Mouse (Mus musculus) embryonic facial prominence, embryonic 12.5 days (tissue): Measurements from ENCODE around the gene Tnr. TPM values are rescaled to one million over a fixed set of nuclear protein-coding genes. Genes with fewer than 3 reads are reported as not detected.

Source experiments
- ATAC-seq: fragments of 200-750 bp; cut with Nextera tagmentation; 2 replicates; pipeline ENCODE4 v1.8.0; 2017; ENCODE audit not compliant: insufficient number of reproducible peaks, insufficient read depth, low FRiP score, low TSS enrichment
- H3K27ac ChIP-seq: fragments of 300-500 bp; sonication (generic); 2 replicates; pipeline ENCODE4 v1.5.1; 2016; ENCODE audit warnings: mild to moderate bottlenecking
- H3K27me3 ChIP-seq: fragments of 300-500 bp; sonication (generic); 2 replicates; pipeline ENCODE4 v1.6.1; 2016; ENCODE audit warnings: mild to moderate bottlenecking, moderate library complexity
- H3K36me3 ChIP-seq: fragments of 300-500 bp; sonication (generic); 2 replicates; pipeline ENCODE4 v1.6.1; 2016; ENCODE audit warnings: mild to moderate bottlenecking
- H3K4me1 ChIP-seq: fragments of 300-500 bp; sonication (generic); 2 replicates; pipeline ENCODE4 v1.6.1; 2016
- H3K4me2 ChIP-seq: fragments of 300-500 bp; sonication (generic); replicated peaks from 2 replicates; pipeline ENCODE4 v1.6.1; 2016; ENCODE audit warnings: mild to moderate bottlenecking, moderate library complexity
- H3K4me3 ChIP-seq: fragments of 300-500 bp; sonication (generic); 2 replicates; pipeline ENCODE4 v1.5.1; 2016; ENCODE audit warnings: mild to moderate bottlenecking
- H3K9ac ChIP-seq: fragments of 300-500 bp; sonication (generic); 2 replicates; pipeline ENCODE4 v1.6.1; 2016; ENCODE audit warnings: mild to moderate bottlenecking, moderate library complexity
- H3K9me3 ChIP-seq: fragments of 300-500 bp; sonication (generic); 2 replicates; pipeline ENCODE4 v1.6.1; 2016; ENCODE audit warnings: mild to moderate bottlenecking, moderate library complexity
- WGBS: fragments of 180-500 bp; shearing (Covaris S2); methylation state at CpG from one replicate; pipeline ENCODE4 v1.1.7; 2016; 5-methylcytosine and 5-hydroxymethylcytosine counted together
- polyA plus RNA-seq: library from polyadenylated mRNA; unstranded; fragments of >200 nt; fragmentation: Nextera tagmentation; extraction: Ambion mirVana; gene quantifications from 2 replicates; pipeline ENCODE4 v1.2.1, GENCODE M21; 2016

The Tnr gene
- polyA plus RNA-seq, 1 experiment from 2014 or later: 0.05 TPM

- Histone ChIP-seq H3K27me3 (no peaks in the 10 kb centered on the region), H3K9ac (no peak overlapping the region), H3K4me1 (no peaks in the 10 kb centered on the region), H3K36me3 (no peaks in the 10 kb centered on the region), H3K4me2 (no peak overlapping the region), H3K27ac (no peak overlapping the region), H3K4me3 (no peak overlapping the region), H3K9me3 (no peaks in the 10 kb centered on the region)
- ATAC-seq: no peak
- WGBS: 51% methylated on average over 8 of the region's 8 CpGs
Measured at GRCm38 (mm10) chr1:159570270-159570669, 46.7 kb downstream of the Tnr start.

DNA sequence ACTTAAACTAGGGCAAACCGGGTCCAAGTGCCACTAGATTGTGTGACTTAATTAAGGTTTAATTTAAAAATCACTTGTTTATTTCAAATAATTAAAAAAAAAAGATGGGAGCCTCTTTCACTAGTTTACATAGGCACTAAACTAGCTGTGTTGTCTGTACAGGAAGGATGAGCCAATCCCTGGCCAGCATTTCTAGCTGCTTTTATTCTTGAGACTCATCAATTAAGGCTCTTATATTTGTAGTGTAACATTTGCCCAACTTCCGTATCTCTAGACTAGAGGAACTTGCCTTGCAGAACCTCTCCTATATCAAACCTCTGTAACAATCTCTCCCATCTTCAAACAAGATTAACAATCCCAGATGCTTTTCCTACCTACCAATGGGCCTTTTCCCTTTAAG lies 47.3 kb downstream of the Tnr start:
- ATAC-seq: no peak
- H3K4me3 ChIP-seq: no peak overlapping the region
- no peaks in the 10 kb centered on the region for H3K36me3 ChIP-seq
- H3K4me1 ChIP-seq: no peaks in the 10 kb centered on the region
- no peaks in the 10 kb centered on the region for H3K9me3 ChIP-seq
- H3K4me2 ChIP-seq: no peak overlapping the region
- WGBS: 74% methylated on average over 2 of the region's 2 CpGs
- H3K9ac ChIP-seq: no peak overlapping the region
- H3K27ac ChIP-seq: no peak overlapping the region
- no peaks in the 10 kb centered on the region for H3K27me3 ChIP-seq

DNA sequence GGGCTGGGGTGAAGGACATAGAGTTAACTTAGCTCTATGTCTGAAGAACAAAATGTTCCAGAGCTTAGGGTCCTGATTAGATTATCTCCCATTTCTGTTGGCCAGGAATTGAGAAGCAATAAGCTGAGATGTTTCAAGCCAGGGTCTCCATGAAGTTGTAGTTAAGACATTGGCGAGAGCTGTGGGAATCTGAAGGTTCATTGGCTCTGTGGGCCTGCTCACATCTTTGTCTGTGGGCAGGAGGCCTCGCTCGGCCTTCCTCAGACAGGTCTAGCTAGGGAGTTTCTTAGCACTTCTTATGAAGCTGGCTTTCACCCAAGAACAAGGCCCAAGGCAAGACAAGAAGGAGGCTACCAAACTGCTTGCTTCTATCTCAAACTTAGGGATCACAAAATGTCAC lies 48.4 kb downstream of the Tnr start:
- H3K27me3 ChIP-seq: no peaks in the 10 kb centered on the region
- no peak overlapping the region for H3K9ac ChIP-seq
- no peaks in the 10 kb centered on the region for H3K4me1 ChIP-seq
- no peak overlapping the region for H3K4me2 ChIP-seq
- H3K27ac ChIP-seq: no peak overlapping the region
- H3K4me3 ChIP-seq: no peak overlapping the region
- 86% methylated on average over 3 of the region's 3 CpGs for WGBS
- no peak for ATAC-seq
- no peaks in the 10 kb centered on the region for H3K9me3 ChIP-seq
- H3K36me3 ChIP-seq: no peaks in the 10 kb centered on the region

DNA sequence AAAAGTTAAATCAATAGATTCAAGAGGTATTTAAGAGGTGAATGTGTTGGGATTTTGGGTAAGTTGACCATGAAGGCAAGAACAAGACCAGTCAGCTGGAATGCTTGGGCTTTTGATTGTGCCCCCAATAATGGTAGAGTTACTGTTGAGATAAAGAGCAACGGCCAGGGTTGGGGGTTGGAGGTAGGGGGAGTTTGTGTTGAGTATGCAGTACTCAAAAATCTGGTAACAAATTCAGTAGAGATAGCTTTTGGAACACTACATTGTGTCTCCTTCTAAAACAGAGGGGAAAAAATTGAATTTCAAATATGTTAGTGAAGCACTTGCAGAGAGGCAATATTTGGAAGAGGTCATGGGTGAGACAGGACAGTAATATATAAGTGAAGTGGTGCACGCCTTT lies 49.5 kb downstream of the Tnr start:
- H3K27ac ChIP-seq: no peak overlapping the region
- no peaks in the 10 kb centered on the region for H3K27me3 ChIP-seq
- no peaks in the 10 kb centered on the region for H3K9me3 ChIP-seq
- H3K9ac ChIP-seq: no peak overlapping the region
- H3K36me3 ChIP-seq: no peaks in the 10 kb centered on the region
- H3K4me2 ChIP-seq: no peak overlapping the region
- no peaks in the 10 kb centered on the region for H3K4me1 ChIP-seq
- ATAC-seq: no peak
- H3K4me3 ChIP-seq: no peak overlapping the region
- WGBS: 80% methylated on average over 2 of the region's 2 CpGs

DNA sequence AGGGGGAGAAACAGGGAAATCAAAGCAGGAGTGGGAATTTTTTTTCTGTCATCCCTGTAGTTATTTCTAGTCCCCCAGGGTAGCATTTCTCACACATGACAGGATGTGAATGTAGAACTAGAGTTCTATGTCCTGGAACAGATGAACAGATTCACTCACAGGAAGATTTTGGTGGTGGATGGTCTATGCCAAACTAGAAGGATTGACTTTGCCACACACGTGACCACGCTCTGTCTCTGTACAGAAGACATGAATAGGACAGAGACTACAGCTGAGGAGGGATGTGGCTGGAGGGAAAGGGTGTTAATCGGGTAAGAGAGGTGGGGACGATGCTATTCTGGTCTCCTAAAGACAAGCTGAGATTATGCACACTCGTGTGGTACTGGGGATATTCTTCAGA lies 51.1 kb downstream of the Tnr start:
- Histone ChIP-seq H3K4me3 (no peak overlapping the region), H3K4me2 (no peak overlapping the region), H3K36me3 (no peaks in the 10 kb centered on the region), H3K27ac (no peak overlapping the region), H3K9ac (no peak overlapping the region), H3K4me1 (no peaks in the 10 kb centered on the region), H3K27me3 (no peaks in the 10 kb centered on the region), H3K9me3 (no peaks in the 10 kb centered on the region)
- no peak for ATAC-seq
- WGBS: 82% methylated on average over 5 of the region's 5 CpGs

GRCm38 (mm10) chr1:159576246-159576645 lies 52.7 kb downstream of the Tnr start:
- Histone ChIP-seq H3K4me2 (no peak overlapping the region), H3K27ac (no peak overlapping the region), H3K4me1 (no peaks in the 10 kb centered on the region), H3K4me3 (no peak overlapping the region), H3K36me3 (no peaks in the 10 kb centered on the region), H3K9ac (no peak overlapping the region), H3K9me3 (no peaks in the 10 kb centered on the region), H3K27me3 (no peaks in the 10 kb centered on the region)
- WGBS: 64% methylated on average over 2 of the region's 2 CpGs
- ATAC-seq: no peak

DNA sequence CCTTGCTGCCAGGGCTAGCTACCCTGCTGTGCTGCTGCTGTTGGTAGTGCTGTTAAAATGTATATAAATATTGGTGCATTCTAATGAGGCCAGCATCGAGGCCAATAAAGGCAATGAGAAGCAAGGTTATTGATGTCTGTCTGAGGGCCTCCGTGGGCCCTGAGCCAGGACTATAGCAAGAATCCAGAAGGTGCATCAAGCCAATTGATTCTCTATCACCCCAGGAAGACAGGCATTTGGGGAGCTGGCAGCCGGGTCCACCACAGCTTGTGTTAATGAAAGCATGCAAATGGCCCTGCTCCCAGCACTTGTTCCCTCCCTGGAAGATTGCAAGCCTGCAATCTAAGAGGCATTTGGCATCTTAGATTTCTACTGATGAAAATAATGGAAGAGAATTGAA lies 54.8 kb downstream of the Tnr start:
- no peak for ATAC-seq
- Histone ChIP-seq H3K9me3 (no peaks in the 10 kb centered on the region), H3K9ac (no peak overlapping the region), H3K36me3 (no peaks in the 10 kb centered on the region), H3K4me1 (no peaks in the 10 kb centered on the region), H3K27ac (no peak overlapping the region), H3K4me3 (no peak overlapping the region), H3K27me3 (no peaks in the 10 kb centered on the region), H3K4me2 (no peak overlapping the region)
- 43% methylated on average over 3 of the region's 3 CpGs for WGBS

- H3K4me1 ChIP-seq: no peaks in the 10 kb centered on the region; the same call in 1 of the 2 replicates
- H3K27ac ChIP-seq: no peak overlapping the region
- 71% methylated on average over 8 of the region's 8 CpGs for WGBS
- no peaks in the 10 kb centered on the region for H3K9me3 ChIP-seq
- H3K9ac ChIP-seq: no peak overlapping the region
- H3K36me3 ChIP-seq: no peaks in the 10 kb centered on the region
- H3K4me3 ChIP-seq: no peak overlapping the region
- no peaks in the 10 kb centered on the region for H3K27me3 ChIP-seq
- no peak for ATAC-seq
- H3K4me2 ChIP-seq: no peak overlapping the region
Measured at GRCm38 (mm10) chr1:159580335-159580921, 56.9 kb downstream of the Tnr start.

DNA sequence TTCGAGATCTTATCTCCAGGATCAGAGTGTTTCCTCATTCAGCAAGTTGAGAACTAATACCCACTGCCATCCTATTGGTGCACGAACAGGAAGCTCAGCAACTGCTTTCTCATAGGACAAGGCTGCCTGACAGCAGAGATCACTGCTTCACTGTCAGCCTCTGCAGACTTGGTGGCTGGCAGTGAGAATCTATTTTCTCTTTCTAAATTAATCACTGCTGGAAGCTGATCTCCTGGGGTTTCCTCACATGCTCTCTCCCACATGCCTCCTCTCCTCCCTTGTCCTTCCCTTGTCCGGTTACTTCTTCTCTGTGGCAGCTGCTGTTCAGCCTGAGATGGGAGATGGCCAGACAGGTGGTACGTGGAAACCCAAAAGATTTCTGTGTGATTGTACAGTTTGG lies 60.3 kb downstream of the Tnr start:
- H3K4me3 ChIP-seq: no peak overlapping the region
- no peak for ATAC-seq
- no peak overlapping the region for H3K27ac ChIP-seq
- H3K9me3 ChIP-seq: no peaks in the 10 kb centered on the region
- H3K9ac ChIP-seq: no peak overlapping the region
- H3K36me3 ChIP-seq: no peaks in the 10 kb centered on the region
- no peaks in the 10 kb centered on the region; the same call in 1 of the 2 replicates for H3K4me1 ChIP-seq
- 74% methylated on average over 4 of the region's 4 CpGs for WGBS
- no peaks in the 10 kb centered on the region for H3K27me3 ChIP-seq
- H3K4me2 ChIP-seq: no peak overlapping the region

DNA sequence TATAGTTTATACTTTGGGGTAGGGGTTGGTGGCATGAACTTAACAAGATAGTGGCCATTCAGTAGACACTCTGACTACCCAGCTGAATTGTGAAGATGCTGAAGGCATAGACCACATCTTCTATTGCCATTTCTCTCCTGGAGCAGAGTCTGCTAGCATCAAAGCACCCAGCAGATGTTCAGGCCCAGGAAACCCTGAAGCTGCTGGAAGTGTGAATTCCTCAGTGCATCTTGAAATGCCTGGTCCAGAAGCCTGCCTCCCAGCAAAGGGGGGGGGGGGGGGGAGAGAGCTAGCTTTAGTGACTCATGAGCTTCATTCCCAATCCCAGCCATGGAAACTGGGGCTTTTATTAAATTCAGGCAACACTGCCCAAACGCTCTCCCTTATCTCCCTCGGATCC lies 65.2 kb downstream of the Tnr start:
- ATAC-seq: no peak
- Histone ChIP-seq H3K4me2 (no peak overlapping the region), H3K27ac (no peak overlapping the region), H3K36me3 (no peaks in the 10 kb centered on the region), H3K9me3 (no peaks in the 10 kb centered on the region), H3K27me3 (no peaks in the 10 kb centered on the region), H3K4me1 (no peaks in the 10 kb centered on the region; the same call in 1 of the 2 replicates), H3K4me3 (no peak overlapping the region), H3K9ac (no peak overlapping the region)
- 72% methylated on average over 2 of the region's 2 CpGs for WGBS

GRCm38 (mm10) chr1:159594099-159595058 lies 70.8 kb downstream of the Tnr start:
- WGBS: 83% methylated on average over 14 of the region's 14 CpGs
- Histone ChIP-seq H3K4me1 (no peaks in the 10 kb centered on the region), H3K4me2 (no peak overlapping the region), H3K27ac (no peak overlapping the region), H3K36me3 (no peaks in the 10 kb centered on the region), H3K9me3 (no peaks in the 10 kb centered on the region), H3K27me3 (no peaks in the 10 kb centered on the region), H3K4me3 (no peak overlapping the region), H3K9ac (no peak overlapping the region)
- no peak for ATAC-seq

DNA sequence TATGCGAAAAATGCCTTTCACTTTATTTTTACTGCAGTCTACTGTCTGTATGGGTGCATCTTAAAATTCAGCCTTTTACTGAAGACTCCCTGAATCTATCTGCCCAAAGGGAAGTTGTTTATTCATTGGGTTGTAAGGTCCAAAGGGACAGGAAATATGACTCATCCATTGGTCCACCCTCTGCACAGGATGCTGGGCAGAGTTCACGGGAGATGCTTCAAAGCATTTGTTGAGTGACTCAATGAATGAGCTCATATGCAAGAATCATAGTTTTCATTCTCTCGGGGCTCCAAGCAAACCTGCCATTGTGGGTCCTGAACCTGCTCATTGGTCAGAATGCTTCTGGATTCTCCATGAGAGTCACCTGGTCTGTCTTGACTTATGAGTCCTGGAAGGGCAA lies 72.2 kb downstream of the Tnr start:
- H3K9ac ChIP-seq: no peak overlapping the region
- no peaks in the 10 kb centered on the region for H3K27me3 ChIP-seq
- H3K4me1 ChIP-seq: no peaks in the 10 kb centered on the region
- WGBS: 83% methylated on average over 3 of the region's 3 CpGs
- H3K9me3 ChIP-seq: no peaks in the 10 kb centered on the region
- H3K4me3 ChIP-seq: no peak overlapping the region
- no peak for ATAC-seq
- no peak overlapping the region for H3K4me2 ChIP-seq
- no peaks in the 10 kb centered on the region for H3K36me3 ChIP-seq
- H3K27ac ChIP-seq: no peak overlapping the region
